Mouse (Mus musculus): ENCODE data around the gene Cxcl17.

DNA sequence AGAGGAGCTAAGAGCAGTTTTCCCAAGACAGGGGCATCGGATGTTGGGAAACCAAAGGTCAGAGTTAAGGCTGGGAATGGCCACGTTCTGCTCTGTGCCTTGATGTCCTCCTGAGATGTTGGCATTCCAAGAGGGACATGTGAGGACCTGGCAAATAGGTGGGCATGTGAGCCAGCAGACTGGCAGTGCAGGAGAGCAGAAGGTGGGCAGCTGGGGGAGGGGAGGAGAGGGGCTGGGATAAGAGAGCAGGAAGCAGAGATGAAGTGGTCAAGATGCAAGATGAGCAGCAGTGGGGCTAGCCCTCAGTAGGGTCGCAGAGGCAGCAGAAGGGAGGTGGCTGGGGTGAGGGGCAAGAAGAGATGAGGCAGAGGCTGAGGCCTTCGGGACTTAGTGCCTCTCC is 28.8 kb downstream of the Cxcl17 start:
- TF ChIP-seq CHD2 (IDR thresholded peaks at IDR 0.05; ENCODE audit: low read depth, low read length) (no peak), HCFC1 (IDR thresholded peaks at IDR 0.05; ENCODE audit: borderline replicate concordance, insufficient read depth, low read length) (no peak), ZNF384 (IDR thresholded peaks at IDR 0.05; ENCODE audit: low read depth, low read length) (no peak)

Measured in ES-E14 (cell line).